Mouse (Mus musculus): Measurements from ENCODE around the gene Mras.

Mras gene

GRCm38 (mm10) chr9:99437031-99437764 lies at the start of gene Mras:
Gene Mras, minus strand, starts transcription at chr9:99437381.
- DNase-seq (ENCODE audit: low read depth), result no peak

DNA sequence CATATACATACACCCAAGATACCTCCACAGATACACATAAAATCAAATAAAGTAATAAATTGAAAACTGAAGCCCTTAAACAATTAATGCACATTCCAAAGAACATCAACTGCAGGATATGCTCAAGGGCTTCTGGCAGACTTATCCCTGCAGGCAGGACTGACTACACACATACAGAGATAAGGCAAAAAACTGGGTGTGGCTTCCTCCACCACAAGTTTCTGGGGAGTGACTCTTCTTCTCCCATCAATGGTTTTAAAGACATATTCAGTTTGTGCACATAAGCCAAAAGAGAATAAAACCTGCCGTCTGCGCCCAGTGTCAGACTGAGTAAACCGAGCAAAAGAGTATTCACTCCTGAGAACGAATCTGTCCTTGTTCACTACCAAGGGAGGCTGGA lies 48.0 kb upstream of the Mras start:
- DNase-seq (ENCODE audit: low read depth), result no peak

DNA sequence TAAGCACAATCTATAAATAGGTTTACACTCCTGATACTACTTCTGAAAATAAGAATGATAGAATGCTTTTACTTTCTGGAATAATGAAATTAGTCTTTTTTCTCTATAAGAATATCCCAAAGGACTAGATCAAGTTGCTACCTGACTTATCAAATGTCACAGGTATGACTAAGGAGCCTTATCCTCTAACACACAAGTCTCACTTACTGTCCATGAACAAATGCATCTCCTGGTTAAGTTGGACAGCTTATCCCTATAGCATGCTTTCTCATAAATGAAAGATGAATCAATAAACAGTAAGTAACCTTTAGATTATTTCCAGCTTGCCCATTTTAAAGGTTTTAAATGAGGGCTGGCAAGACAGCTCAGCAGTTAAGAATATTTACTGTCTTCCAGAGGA lies 47.5 kb upstream of the Mras start:
- DNase-seq (ENCODE audit: low read depth), result no peak

DNA sequence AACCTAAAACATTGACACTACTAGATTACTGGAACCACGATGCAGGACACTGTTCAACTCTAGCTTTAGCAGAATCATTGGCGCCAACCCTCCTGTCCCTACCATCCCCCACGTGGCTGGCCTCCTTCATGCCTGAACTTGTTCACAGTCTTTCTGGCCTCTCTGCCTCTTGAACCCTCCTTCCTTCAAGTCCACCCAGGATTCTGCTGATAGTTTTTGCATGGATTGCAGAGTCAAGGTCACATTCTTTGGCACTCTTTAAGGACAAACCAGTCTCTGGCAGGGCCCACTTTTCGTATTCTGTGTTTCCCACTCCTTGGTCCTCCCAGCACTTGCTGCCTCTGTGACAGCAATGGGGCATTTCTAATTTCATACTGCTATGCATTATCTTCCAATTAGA lies 46.0 kb upstream of the Mras start:
- DNase-seq (ENCODE audit: low read depth), result no peak

- no peak for DNase-seq (ENCODE audit: low read depth)
Observed at GRCm38 (mm10) chr9:99480764-99481163, 43.6 kb upstream of the Mras start.

GRCm38 (mm10) chr9:99479181-99479711 lies 42.1 kb upstream of the Mras start:
- DNase-seq (ENCODE audit: low read depth), result peak; percentile 70

DNA sequence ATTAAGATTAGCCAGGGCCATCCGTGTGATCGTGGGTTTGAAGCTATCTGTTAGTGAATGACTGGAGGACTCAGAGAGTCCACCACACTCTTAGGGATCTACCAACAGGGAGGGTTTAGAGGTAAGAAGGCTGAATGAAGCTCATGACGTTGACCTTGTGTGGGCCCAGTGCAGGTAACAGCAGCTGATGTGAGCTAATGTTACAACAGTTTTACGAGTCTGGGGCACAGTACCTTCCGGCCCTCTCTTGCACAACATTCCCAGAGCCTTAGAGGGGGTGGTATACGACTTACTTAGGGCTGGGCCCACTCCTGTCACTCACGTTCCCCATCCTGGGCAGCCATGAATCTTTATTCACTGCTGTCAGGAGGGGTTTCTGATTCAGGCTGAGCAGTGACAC lies 34.2 kb upstream of the Mras start:
- no peak for DNase-seq (ENCODE audit: low read depth)

GRCm38 (mm10) chr9:99470347-99471092 lies 33.3 kb upstream of the Mras start:
- no peak for DNase-seq (ENCODE audit: low read depth)

DNA sequence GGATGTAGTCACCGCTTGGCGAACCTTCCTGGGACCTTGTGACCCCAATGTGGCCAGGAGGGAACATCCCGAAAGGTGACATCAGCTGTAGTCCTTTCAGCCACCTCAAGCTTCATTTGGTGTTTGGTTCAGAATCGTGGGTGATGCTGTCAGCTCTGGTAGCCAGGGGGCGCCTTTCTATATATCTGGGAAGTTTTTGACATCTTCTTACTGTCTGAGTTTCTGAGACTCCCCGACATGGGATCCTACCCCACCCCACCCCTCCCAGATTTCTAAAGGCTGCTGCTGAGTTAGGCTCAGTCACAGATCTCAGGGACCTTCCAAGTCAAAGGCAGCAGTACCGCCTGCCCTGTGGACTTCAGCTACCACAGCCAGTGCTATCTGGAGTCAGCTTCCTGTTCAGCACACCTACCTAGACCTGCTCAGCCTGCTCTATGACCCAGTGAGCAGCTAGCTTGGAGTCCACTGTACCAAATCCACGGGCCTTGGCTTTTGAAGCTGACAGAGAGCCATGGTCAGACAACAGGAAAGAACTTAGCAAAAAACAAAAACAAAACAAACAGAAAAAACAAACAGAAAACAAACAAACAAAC lies 32.6 kb upstream of the Mras start:
- peak; percentile 52 for DNase-seq (ENCODE audit: low read depth)

DNA sequence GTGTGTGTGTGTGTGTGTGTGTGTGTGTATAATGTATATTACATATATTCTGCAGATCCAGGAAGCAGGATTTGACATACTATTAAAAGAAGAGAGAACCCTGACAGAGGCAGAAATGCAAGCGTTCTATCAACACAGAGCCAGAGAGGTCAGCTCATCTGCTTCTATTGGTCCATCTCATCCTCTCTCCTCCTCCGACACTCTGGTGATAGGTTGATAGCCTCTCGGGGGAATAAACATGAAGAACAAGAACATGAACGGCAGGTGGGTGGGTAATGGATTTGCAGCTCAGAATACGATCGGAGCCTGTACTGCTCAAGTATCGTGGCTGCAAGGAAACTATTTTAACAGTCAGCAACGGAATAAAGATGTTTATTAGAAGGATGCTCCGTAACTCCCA lies 31.4 kb upstream of the Mras start:
- DNase-seq (ENCODE audit: low read depth), result no peak

GRCm38 (mm10) chr9:99464876-99465275 lies 27.7 kb upstream of the Mras start:
- no peak for DNase-seq (ENCODE audit: low read depth)

- DNase-seq (ENCODE audit: low read depth), result no peak
Observed at GRCm38 (mm10) chr9:99459730-99460129, 22.5 kb upstream of the Mras start.

DNA sequence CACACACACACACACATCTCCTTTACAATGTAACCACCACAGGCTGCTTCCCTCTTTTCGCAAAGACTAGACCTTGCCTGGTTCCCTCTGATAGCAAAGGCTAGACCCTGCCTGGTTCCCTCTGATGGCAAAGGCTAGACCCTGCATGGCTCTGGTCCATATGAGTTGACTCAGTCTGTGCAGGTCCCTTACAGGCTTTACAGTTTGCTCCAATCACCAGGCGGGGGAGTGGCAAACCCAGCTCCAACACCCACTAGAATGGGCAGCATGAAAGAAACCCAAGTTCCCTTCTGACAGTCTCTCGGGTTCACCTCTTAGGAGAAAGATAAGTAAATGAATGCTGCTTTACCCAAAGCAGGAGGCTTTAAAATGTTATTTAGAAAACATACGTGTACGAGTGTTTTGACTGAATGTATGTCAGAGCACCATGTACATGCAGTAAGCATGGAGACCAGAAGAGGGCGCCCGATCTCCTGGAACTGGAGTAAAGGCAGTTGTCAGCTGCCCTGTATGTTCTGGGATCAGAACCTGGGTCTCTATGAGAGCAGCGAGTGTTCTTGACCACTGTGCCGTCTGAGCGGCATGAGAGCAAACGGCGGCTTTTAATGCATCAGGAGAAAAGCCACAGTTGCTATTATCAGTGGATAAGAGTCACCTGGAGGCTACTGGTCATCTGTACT lies 21.5 kb upstream of the Mras start:
- DNase-seq (ENCODE audit: low read depth), result peak; percentile 79

GRCm38 (mm10) chr9:99454211-99454610 lies 17.0 kb upstream of the Mras start:
- no peak for DNase-seq (ENCODE audit: low read depth)

- DNase-seq (ENCODE audit: low read depth), result no peak
Observed at GRCm38 (mm10) chr9:99451161-99451560, 14.0 kb upstream of the Mras start, which contains the start of gene Nme9. Gene Nme9, plus strand, starts transcription at chr9:99451475.

- peak; percentile 56 for DNase-seq (ENCODE audit: low read depth)
Observed at GRCm38 (mm10) chr9:99449886-99450647, 12.9 kb upstream of the Mras start.

DNA sequence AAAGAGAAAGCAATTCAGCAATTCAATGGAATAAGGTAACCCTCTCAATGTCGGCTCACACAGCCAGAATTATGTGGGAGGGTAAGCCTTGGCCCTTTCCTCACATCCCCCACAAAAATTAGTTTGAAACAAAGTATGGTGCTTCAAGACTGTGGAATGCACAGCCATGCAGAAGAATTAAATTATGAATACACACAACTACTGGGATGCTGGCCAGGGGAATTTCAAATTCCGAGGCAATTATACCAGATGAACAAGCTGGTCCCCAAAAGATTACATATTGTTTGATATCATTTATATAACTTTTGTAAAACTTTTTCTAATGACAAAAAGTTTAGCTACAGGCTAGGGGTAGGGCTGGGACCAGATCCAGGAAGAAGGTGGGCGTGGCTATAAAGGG lies 10.1 kb upstream of the Mras start:
- no peak for DNase-seq (ENCODE audit: low read depth)

- DNase-seq (ENCODE audit: low read depth), result no peak
Observed at GRCm38 (mm10) chr9:99446259-99446658, 9.1 kb upstream of the Mras start.

- DNase-seq (ENCODE audit: low read depth), result peak; percentile 40
Observed at GRCm38 (mm10) chr9:99444590-99445178, 7.5 kb upstream of the Mras start.

DNA sequence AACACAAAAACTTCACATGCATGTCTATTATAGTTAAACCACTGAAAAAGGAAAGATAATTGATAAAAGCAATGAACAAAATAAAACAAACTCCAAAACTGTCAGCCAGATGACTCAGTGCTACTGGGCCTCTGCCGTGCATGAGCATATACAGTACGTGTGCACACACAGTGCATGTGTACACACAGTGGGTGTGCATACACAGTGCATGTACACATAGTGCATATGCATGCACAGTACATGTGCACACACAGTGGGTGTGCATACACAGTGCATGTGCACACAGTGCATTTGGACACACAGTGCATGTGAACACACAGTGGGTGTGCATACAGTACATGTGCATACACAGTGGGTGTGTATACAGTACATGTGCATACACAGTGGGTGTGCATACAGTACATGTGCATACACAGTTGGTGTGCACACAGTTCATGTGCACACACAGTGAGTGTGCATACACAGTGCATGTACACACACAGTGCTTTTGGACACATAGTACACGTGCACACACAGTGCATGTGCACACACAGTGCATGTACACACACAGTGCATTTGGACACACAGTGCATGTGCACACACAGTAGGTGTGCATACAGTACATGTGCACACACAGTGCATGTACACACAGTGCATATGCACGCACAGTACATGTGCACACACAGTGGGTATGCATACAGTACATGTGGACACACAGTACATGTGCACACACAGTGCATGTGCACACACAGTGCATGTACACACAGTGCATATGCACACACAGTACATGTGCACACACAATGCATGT lies 4.7 kb upstream of the Mras start:
- no peak for DNase-seq (ENCODE audit: low read depth)
